Mouse (Mus musculus): ENCODE data around the gene Pigl.

- TF ChIP-seq POLR2A (IDR thresholded peaks at IDR 0.05; ENCODE audit: insufficient read depth, low read depth, low read length), result no peak
- TF ChIP-seq CTCF (IDR thresholded peaks at IDR 0.05), result no peak
- no peak for TF ChIP-seq EP300 (IDR thresholded peaks at IDR 0.05; ENCODE audit: insufficient read depth, low read depth, low read length)
Observed at GRCm38 (mm10) chr11:62457891-62458270, 379 bp upstream of the Pigl start.

Data from heart, adult 2 months (tissue).